Mouse (Mus musculus) lung, postnatal 0 days (tissue): Measurements from ENCODE around the gene Ctnnal1.
A peak's percentile ranks its signal among the peaks of the same experiment; 100 is the strongest.

Experiments used
- CTCF ChIP-seq: IDR thresholded peaks from 2 replicates; pipeline ENCODE4 v1.5.1; 2016; ENCODE audit warnings: antibody characterized with exemption, mild to moderate bottlenecking
- EP300 ChIP-seq: IDR thresholded peaks from 2 replicates; pipeline ENCODE4 v1.6.1; 2016; ENCODE audit warnings: antibody characterized with exemption, mild to moderate bottlenecking, control low read depth

- TF ChIP-seq CTCF, result peak; percentile 68
- TF ChIP-seq EP300, result no peak
Measured at GRCm38 (mm10) chr4:56820017-56820550, 44.9 kb downstream of the Ctnnal1 start.
